In genomic region chr10:99127691-99128261, GRCm38 (mm10) we compare ENCODE assay signal across 12 mouse cellular contexts. TPM values are rescaled to one million over a fixed set of nuclear protein-coding genes. Genes with fewer than 3 reads are reported as not detected.
DNase-seq lines count a peak whose midpoint lies in the region; ATAC-seq lines count a peak whose summit lies in the region.
"Had no signal": no experiment of that assay in that cellular context is flagged by ENCODE, and none has a peak within 500 bp of the region (broad histone marks: within the 10 kb centered on the region; RNA-seq: fewer than 3 reads in every experiment).

No protein-coding gene starts in this region.

- ATAC-seq in kidney, embryonic 14.5 days (ENCODE audit: low FRiP score, low TSS enrichment), result no peak
- peak; percentile 56; the same call in 1 of the 2 replicates for ATAC-seq in stomach, embryonic 16.5 days (ENCODE audit: insufficient read depth, low FRiP score)
- no peak for ATAC-seq in midbrain, embryonic 14.5 days (ENCODE audit: low FRiP score, low TSS enrichment)

- WGBS in kidney, embryonic 14.5 days, result 66% methylated on average over 11 of the region's 11 CpGs
- WGBS in stomach, embryonic 16.5 days, result 59% methylated on average over 11 of the region's 11 CpGs
- WGBS in midbrain, embryonic 14.5 days, result 88% methylated on average over 11 of the region's 11 CpGs

- no peaks in the 10 kb centered on the region for H3K9me3 ChIP-seq in kidney, embryonic 14.5 days (ENCODE audit: control insufficient read depth, low read length)
- H3K9me3 ChIP-seq in megakaryocyte, embryonic 14.5 days, result no peaks in the 10 kb centered on the region
- H3K9me3 ChIP-seq in stomach, embryonic 16.5 days (replicated peaks; ENCODE audit: control insufficient read depth, low read length), result no peaks in the 10 kb centered on the region
- H3K9me3 ChIP-seq in midbrain, embryonic 14.5 days (ENCODE audit: control insufficient read depth, low read length), result no peaks in the 10 kb centered on the region
- H3K9me3 ChIP-seq: embryonic facial prominence, embryonic 12.5 days had no signal

- DNase-seq in kidney, adult 18-20 months, result peak; percentile 16
- DNase-seq in induced T-regulatory cell, adult 2 months (ENCODE audit: low read depth), result peak; percentile 65
- no peak for DNase-seq in midbrain, embryonic 14.5 days
- DNase-seq in right cerebral cortex, postnatal 4 days, result no peak
- no peak for DNase-seq in cerebellum, adult 9-11 months
- DNase-seq: gastrocnemius, postnatal 36 days; kidney, postnatal 10 days; lung, embryonic 14.5 days had no signal

- H3K27ac ChIP-seq in kidney, embryonic 14.5 days (ENCODE audit: low read depth, low read length), result no peak overlapping the region
- H3K27ac ChIP-seq in stomach, embryonic 16.5 days (ENCODE audit: low read length), result peak overlapping the region; percentile 69
- no peak overlapping the region for H3K27ac ChIP-seq in midbrain, embryonic 14.5 days (replicated peaks; ENCODE audit: low read depth, low read length)
- H3K27ac ChIP-seq: embryonic facial prominence, embryonic 12.5 days had no signal

- no peaks in the 10 kb centered on the region for H3K27me3 ChIP-seq in kidney, embryonic 14.5 days (ENCODE audit: control insufficient read depth, insufficient read depth, low read length)
- H3K27me3 ChIP-seq in megakaryocyte, embryonic 14.5 days (replicated peaks), result no peaks in the 10 kb centered on the region
- no peaks in the 10 kb centered on the region for H3K27me3 ChIP-seq in stomach, embryonic 16.5 days (ENCODE audit: control insufficient read depth, insufficient read depth, low read length)
- no peaks in the 10 kb centered on the region for H3K27me3 ChIP-seq in midbrain, embryonic 14.5 days (ENCODE audit: control insufficient read depth, insufficient read depth, low read length)
- H3K27me3 ChIP-seq: embryonic facial prominence, embryonic 12.5 days had no signal

- H3K9ac ChIP-seq in kidney, embryonic 14.5 days (ENCODE audit: low read depth, low read length), result no peak overlapping the region
- H3K9ac ChIP-seq in stomach, embryonic 16.5 days (ENCODE audit: low read length), result 0 out of 2 replicates have a peak overlapping the region, but pooled peaks have one; percentile 10
- no peak overlapping the region for H3K9ac ChIP-seq in midbrain, embryonic 14.5 days (replicated peaks; ENCODE audit: low read length)
- H3K9ac ChIP-seq: embryonic facial prominence, embryonic 12.5 days; lung, embryonic 14.5 days had no signal

- peaks cover 3% of the 10 kb centered on the region; the same call in 1 of the 2 replicates for H3K36me3 ChIP-seq in kidney, embryonic 14.5 days (ENCODE audit: control insufficient read depth, insufficient read depth, low read length)
- peaks cover 35% of the 10 kb centered on the region for H3K36me3 ChIP-seq in megakaryocyte, embryonic 14.5 days (replicated peaks; ENCODE audit: low read length)
- no peaks in the 10 kb centered on the region for H3K36me3 ChIP-seq in stomach, embryonic 16.5 days (ENCODE audit: control insufficient read depth, insufficient read depth, low read length)
- H3K36me3 ChIP-seq in midbrain, embryonic 14.5 days (ENCODE audit: control insufficient read depth, insufficient read depth, low read length), result peaks cover 6% of the 10 kb centered on the region

- H3K4me3 ChIP-seq in kidney, embryonic 14.5 days (ENCODE audit: low read length), result no peak overlapping the region
- H3K4me3 ChIP-seq in megakaryocyte, embryonic 14.5 days (replicated peaks), result peak overlapping the region; percentile 67
- no peak overlapping the region for H3K4me3 ChIP-seq in stomach, embryonic 16.5 days (replicated peaks; ENCODE audit: low read length)
- no peak overlapping the region for H3K4me3 ChIP-seq in midbrain, embryonic 14.5 days (replicated peaks; ENCODE audit: low read depth, low read length)
- H3K4me3 ChIP-seq: embryonic facial prominence, embryonic 12.5 days had no signal

- no peak overlapping the region for H3K4me2 ChIP-seq in kidney, embryonic 14.5 days (replicated peaks; ENCODE audit: low read depth, low read length)
- H3K4me2 ChIP-seq in stomach, embryonic 16.5 days (ENCODE audit: low read depth, low read length), result no peak overlapping the region; the same call in 1 of the 2 replicates
- H3K4me2 ChIP-seq in midbrain, embryonic 14.5 days (ENCODE audit: low read length), result no peak overlapping the region
- H3K4me2 ChIP-seq: embryonic facial prominence, embryonic 12.5 days; lung, embryonic 14.5 days had no signal

- H3K4me1 ChIP-seq in kidney, embryonic 14.5 days (ENCODE audit: control insufficient read depth, insufficient read depth, low read length), result no peaks in the 10 kb centered on the region
- H3K4me1 ChIP-seq in megakaryocyte, embryonic 14.5 days, result peaks cover 60% of the 10 kb centered on the region
- peaks cover 21% of the 10 kb centered on the region for H3K4me1 ChIP-seq in stomach, embryonic 16.5 days (ENCODE audit: control insufficient read depth, insufficient read depth, low read length)
- H3K4me1 ChIP-seq in midbrain, embryonic 14.5 days (ENCODE audit: control insufficient read depth, insufficient read depth, low read length), result no peaks in the 10 kb centered on the region
- H3K4me1 ChIP-seq: embryonic facial prominence, embryonic 12.5 days had no signal

RNA-seq across cellular contexts. Expression of gene Phxr2, which starts 1.7 kb away (rescaled TPM):
- 0.17 TPM in 1 of 2 replicates, not detected in the other for polyA plus RNA-seq in kidney, embryonic 14.5 days (2014; fragmentation: Nextera tagmentation; extraction: Ambion mirVana)
- polyA plus RNA-seq in megakaryocyte, embryonic 14.5 days (2012; ENCODE audit: insufficient read depth, low replicate concordance), result not detected in 2 replicates
- polyA plus RNA-seq in stomach, embryonic 16.5 days (2015; fragmentation: Nextera tagmentation; extraction: Ambion mirVana), result not detected in 2 replicates
- polyA plus RNA-seq in midbrain, embryonic 14.5 days (2014; fragmentation: Nextera tagmentation; extraction: Ambion mirVana), result 0.30 TPM in 1 of 2 replicates, not detected in the other
- polyA plus RNA-seq: lung, embryonic 14.5 days had no signal

RNA-seq across cellular contexts. Expression of gene Galnt4, which starts 19.8 kb away (rescaled TPM):
- polyA plus RNA-seq in kidney, embryonic 14.5 days (2014; fragmentation: Nextera tagmentation; extraction: Ambion mirVana), result 5.4 and 12.4 TPM in 2 replicates
- polyA plus RNA-seq in megakaryocyte, embryonic 14.5 days (2012; ENCODE audit: insufficient read depth, low replicate concordance), result 1.00 and 1.6 TPM in 2 replicates
- polyA plus RNA-seq in stomach, embryonic 16.5 days (2015; fragmentation: Nextera tagmentation; extraction: Ambion mirVana), result 41.9 and 44.6 TPM in 2 replicates
- 2.3 and 3.7 TPM in 2 replicates for polyA plus RNA-seq in midbrain, embryonic 14.5 days (2014; fragmentation: Nextera tagmentation; extraction: Ambion mirVana)

RNA-seq across cellular contexts. Expression of gene Poc1b, which starts 20.9 kb away (rescaled TPM):
- polyA plus RNA-seq in kidney, embryonic 14.5 days (2014; fragmentation: Nextera tagmentation; extraction: Ambion mirVana), result 18.1 and 28.9 TPM in 2 replicates
- polyA plus RNA-seq in megakaryocyte, embryonic 14.5 days (2012; ENCODE audit: insufficient read depth, low replicate concordance), result 9.9 and 21.2 TPM in 2 replicates
- 16.1 and 19.8 TPM in 2 replicates for polyA plus RNA-seq in stomach, embryonic 16.5 days (2015; fragmentation: Nextera tagmentation; extraction: Ambion mirVana)
- 10.0 and 14.9 TPM in 2 replicates for polyA plus RNA-seq in midbrain, embryonic 14.5 days (2014; fragmentation: Nextera tagmentation; extraction: Ambion mirVana)

Comparison
In these comparisons a context has a peak if more than half of its experiments do, and no peak if none do; other contexts are left out.
1. DNase-seq: peak in kidney, adult 18-20 months (single experiment) and induced T-regulatory cell, adult 2 months (single experiment); none in midbrain, embryonic 14.5 days (single experiment), right cerebral cortex, postnatal 4 days (single experiment) and cerebellum, adult 9-11 months (single experiment).